Mouse (Mus musculus) C2C12 (cell line): ENCODE measurements around the gene Ccnd1. TPM values are rescaled to one million over a fixed set of nuclear protein-coding genes. Genes with fewer than 3 reads are reported as not detected.

Experiments
- H3K27me3 ChIP-seq: one replicate; pipeline ENCODE4 v1.6.1; 2011; ENCODE audit not compliant: control insufficient read depth, insufficient read depth, insufficient read length
- H3K36me3 ChIP-seq: one replicate; pipeline ENCODE4 v1.6.1; 2011; ENCODE audit not compliant: control insufficient read depth, insufficient read depth
- H3K4me3 ChIP-seq: one replicate; pipeline ENCODE4 v1.5.1; 2011; ENCODE audit warnings: mild to moderate bottlenecking, control low read depth; ENCODE audit not compliant: poor library complexity, insufficient read depth, severe bottlenecking
- H3K79me2 ChIP-seq: one replicate; pipeline ENCODE4 v1.6.1; 2011; ENCODE audit not compliant: control insufficient read depth, insufficient read depth
- H3K79me3 ChIP-seq: one replicate; pipeline ENCODE4 v1.6.1; 2011; ENCODE audit warnings: low read depth, control low read depth
- H3ac ChIP-seq: one replicate; pipeline ENCODE3; 2011; ENCODE audit warnings: low read depth; ENCODE audit not compliant: control insufficient read depth, insufficient read length
- CEBPB ChIP-seq: IDR thresholded peaks from one replicate; pipeline ENCODE4 v1.6.1; 2011; ENCODE audit warnings: low read depth, mild to moderate bottlenecking, control low read depth, moderate library complexity
- CTCF ChIP-seq: IDR thresholded peaks from one replicate; pipeline ENCODE4 v1.5.1; 2011; ENCODE audit not compliant: control insufficient read depth, insufficient read depth, insufficient read length
- FOSL1 ChIP-seq: IDR thresholded peaks from one replicate; pipeline ENCODE4 v1.8.0; 2011; ENCODE audit warnings: mild to moderate bottlenecking, low read length; ENCODE audit not compliant: poor library complexity, insufficient read depth, severe bottlenecking
- MAX ChIP-seq: IDR thresholded peaks from one replicate; pipeline ENCODE4 v1.6.1; 2011; ENCODE audit warnings: mild to moderate bottlenecking, control low read depth
- MYOD1 ChIP-seq: IDR thresholded peaks from one replicate; pipeline ENCODE4 v1.6.1; 2011; ENCODE audit warnings: low read depth; ENCODE audit not compliant: control insufficient read depth, insufficient read length
- MYOG ChIP-seq: IDR thresholded peaks from one replicate; pipeline ENCODE4 v1.6.1; 2011; ENCODE audit not compliant: control insufficient read depth, insufficient read length; ENCODE audit errors: extremely low read depth
- USF1 ChIP-seq: IDR thresholded peaks from one replicate; pipeline ENCODE4 v1.6.1; 2011; ENCODE audit warnings: low read depth, mild to moderate bottlenecking, control low read depth, moderate library complexity
- polyA plus RNA-seq: library from polyadenylated mRNA; unstranded; fragments of >200 nt; fragmentation: generic; extraction: Trizol; gene quantifications from one replicate; pipeline ENCODE4 v1.2.1, GENCODE M21; 2012; ENCODE audit warnings: missing spikeins

The Ccnd1 gene
- polyA plus RNA-seq, 1 experiment, result 196 TPM

DNA sequence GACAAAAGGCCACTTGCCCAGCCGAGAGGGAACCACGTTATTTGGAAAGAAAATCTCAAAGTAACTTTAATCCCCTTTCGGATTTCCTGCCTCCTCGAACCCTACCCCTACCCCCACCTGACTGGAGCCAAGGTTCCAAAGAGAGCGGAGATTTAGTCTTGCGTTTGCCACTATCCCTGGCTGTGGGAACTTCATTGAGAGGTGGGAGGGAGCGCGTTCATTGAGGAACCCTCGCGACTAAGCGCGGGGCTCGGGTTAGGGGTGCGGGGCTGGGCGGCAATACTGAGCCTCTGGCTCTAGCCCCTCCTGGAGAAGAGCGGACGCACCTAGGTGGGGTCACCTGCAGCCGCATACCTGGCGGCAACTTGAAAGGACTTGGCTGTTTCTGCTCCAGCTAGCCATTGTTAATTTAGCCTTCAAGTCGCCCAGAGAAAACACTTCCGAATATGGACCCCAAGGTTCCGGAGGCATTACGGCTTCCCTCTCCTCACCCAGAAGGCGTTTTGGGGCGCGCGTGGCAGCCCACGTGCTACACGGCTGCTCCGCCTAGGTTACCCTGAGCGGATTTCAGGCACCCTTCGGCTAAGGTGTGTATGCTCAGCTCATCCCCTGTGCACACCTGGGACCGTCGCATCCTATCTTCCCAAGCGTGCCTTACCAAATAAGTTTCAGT, 2.5 kb upstream of the Ccnd1 start:
- Histone ChIP-seq H3K27me3 (no peaks in the 10 kb centered on the region), H3K79me3 (peaks cover 19% of the 10 kb centered on the region), H3K4me3 (peak overlapping the region; percentile 89), H3ac (peak overlapping the region; percentile 67), H3K36me3 (peaks cover 5% of the 10 kb centered on the region), H3K79me2 (peaks cover 24% of the 10 kb centered on the region)
- no peak for TF ChIP-seq MYOG
- TF ChIP-seq MAX, result peak; percentile 74

DNA sequence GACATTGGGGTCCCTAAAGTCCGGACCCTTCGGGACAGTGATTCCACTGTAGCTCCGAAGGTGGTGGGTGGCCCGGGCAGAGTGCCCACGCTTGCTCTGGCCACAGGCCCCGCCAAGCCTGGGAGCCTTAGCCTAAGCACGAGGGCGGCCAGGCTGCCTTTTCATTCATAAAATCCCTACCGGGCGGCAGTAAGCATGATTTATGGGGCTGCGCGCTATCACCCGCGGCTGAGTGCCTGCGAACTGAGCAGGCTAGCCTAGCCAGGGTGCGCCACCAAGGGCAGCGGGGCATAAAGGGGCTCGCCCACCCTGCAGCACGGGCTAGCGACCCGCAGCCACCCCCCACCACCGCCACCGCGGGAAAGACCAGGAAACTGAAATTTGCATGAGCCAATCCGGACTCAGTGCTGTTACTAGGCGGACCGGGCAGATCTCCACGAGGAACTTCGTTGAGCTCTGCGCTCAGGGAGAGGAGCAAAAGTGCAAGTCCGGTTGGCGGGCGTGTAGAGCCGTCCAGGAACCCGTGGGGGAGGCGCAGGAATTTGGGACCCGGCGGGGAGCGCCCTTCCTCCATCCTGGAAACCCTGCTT, 1.6 kb upstream of the Ccnd1 start:
- peaks cover 27% of the 10 kb centered on the region for H3K79me3 ChIP-seq
- peak overlapping the region; percentile 89 for H3K4me3 ChIP-seq
- peak overlapping the region; percentile 78 for H3ac ChIP-seq
- H3K27me3 ChIP-seq, result no peaks in the 10 kb centered on the region
- peaks cover 13% of the 10 kb centered on the region for H3K36me3 ChIP-seq
- peaks cover 33% of the 10 kb centered on the region for H3K79me2 ChIP-seq
- TF ChIP-seq CTCF, result no peak
- TF ChIP-seq MYOD1, result no peak
- peak; percentile 27 for TF ChIP-seq MAX
- no peak for TF ChIP-seq CEBPB

DNA sequence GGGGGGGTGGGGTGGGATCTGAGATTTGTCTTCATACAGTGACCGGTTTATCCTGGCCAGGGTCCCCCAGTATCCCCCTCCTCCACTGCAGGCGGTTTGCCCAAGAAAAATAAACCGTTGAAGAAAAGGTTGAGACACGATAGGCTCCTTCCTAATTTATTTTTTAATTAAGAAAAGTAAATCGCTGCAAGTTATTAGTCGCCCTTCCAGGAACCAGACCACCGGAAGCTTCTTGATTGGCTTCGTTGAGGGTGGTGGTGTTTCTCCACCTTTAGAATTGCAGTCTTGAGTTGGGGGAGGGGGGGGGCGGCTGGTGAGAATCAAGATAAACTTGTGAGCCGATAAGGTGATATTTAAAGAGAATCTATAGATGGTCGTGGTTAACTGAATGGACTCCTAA, 860 bp upstream of the Ccnd1 start:
- peak overlapping the region; percentile 89 for H3K4me3 ChIP-seq
- no peak overlapping the region for H3ac ChIP-seq
- H3K79me2 ChIP-seq, result peaks cover 40% of the 10 kb centered on the region
- no peak for TF ChIP-seq MYOG
- no peak for TF ChIP-seq USF1
- TF ChIP-seq CEBPB, result no peak
- TF ChIP-seq MAX, result no peak
- no peak for TF ChIP-seq MYOD1
- TF ChIP-seq FOSL1, result no peak
- TF ChIP-seq CTCF, result no peak
- H3K27me3 ChIP-seq, result no peaks in the 10 kb centered on the region
- H3K36me3 ChIP-seq, result peaks cover 20% of the 10 kb centered on the region
- H3K79me3 ChIP-seq, result peaks cover 34% of the 10 kb centered on the region

DNA sequence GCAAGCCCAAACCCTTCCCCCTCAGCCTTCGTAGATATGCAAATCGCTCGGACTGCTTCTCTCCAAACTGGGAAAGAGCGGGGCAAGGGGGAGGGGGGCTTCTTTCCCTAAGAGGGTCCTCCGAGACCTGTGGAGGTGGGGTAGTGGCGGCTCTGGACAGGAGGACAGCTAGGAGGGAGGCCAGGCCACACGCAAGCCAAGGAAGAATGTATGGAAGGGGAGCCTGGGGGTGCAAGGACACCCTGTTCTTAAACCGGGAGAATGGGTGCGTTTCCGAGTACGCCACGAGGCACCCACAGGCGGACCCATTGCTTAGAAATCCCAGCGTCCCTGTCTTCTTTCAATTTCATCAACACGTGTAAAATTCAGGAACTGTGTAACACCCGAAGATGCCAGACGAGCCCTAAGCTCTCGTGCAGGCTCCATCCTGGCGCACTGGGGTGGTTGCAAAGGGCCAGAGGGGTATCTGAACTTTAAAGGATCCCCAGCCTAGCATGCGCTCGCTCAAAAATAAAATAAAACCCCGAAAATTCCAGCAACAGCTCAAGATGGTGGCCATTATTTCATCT, 362 bp upstream of the Ccnd1 start:
- H3K79me2 ChIP-seq, result peaks cover 45% of the 10 kb centered on the region
- peaks cover 39% of the 10 kb centered on the region for H3K79me3 ChIP-seq
- H3K36me3 ChIP-seq, result peaks cover 23% of the 10 kb centered on the region
- TF ChIP-seq MAX, result peak; percentile 79
- TF ChIP-seq MYOD1, result no peak
- no peaks in the 10 kb centered on the region for H3K27me3 ChIP-seq
- H3ac ChIP-seq, result peak overlapping the region; percentile 28
- H3K4me3 ChIP-seq, result peak overlapping the region; percentile 89

DNA sequence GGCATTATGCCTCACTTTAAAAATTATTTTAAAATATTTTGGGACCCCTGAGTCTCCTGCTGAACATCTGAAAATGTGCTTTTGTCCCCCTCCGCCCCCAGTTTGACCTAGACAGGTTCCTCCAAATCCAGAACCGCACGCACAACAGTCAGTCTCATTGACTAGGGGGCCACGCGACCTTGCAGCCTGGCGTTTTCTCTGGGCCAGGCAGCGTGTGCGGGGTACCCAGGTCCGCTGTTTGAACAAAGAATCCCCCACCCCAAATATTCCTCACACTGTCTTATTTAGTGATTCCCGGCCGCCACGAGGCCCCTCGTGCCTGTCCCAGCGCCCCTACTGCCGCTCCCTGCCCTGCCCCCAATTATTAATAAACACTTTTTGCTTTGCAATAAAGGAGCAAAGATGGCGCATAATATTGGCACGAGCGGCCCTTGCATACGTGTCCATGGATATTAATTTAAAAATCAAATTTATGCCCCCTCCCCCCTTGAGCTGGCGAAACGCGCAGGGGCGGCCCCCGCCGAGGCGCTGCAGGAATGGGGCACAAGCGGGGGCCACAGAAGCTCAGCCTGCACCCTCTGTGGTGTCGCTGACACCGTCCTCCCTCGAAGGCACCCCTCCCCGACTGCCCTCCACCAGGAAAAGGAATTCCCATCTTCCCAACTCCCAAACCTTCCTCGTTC, 923 bp downstream of the Ccnd1 start:
- peak overlapping the region; percentile 89 for H3K4me3 ChIP-seq
- no peaks in the 10 kb centered on the region for H3K27me3 ChIP-seq
- no peak for TF ChIP-seq FOSL1
- TF ChIP-seq MYOG, result no peak
- no peak for TF ChIP-seq CEBPB
- TF ChIP-seq CTCF, result no peak
- no peak for TF ChIP-seq USF1
- TF ChIP-seq MAX, result no peak
- no peak for TF ChIP-seq MYOD1
- peaks cover 35% of the 10 kb centered on the region for H3K36me3 ChIP-seq
- peaks cover 46% of the 10 kb centered on the region for H3K79me3 ChIP-seq
- H3ac ChIP-seq, result peak overlapping the region; percentile 75
- H3K79me2 ChIP-seq, result peaks cover 58% of the 10 kb centered on the region
